12 mouse cellular contexts compared by ENCODE assay signal in the genomic region with DNA sequence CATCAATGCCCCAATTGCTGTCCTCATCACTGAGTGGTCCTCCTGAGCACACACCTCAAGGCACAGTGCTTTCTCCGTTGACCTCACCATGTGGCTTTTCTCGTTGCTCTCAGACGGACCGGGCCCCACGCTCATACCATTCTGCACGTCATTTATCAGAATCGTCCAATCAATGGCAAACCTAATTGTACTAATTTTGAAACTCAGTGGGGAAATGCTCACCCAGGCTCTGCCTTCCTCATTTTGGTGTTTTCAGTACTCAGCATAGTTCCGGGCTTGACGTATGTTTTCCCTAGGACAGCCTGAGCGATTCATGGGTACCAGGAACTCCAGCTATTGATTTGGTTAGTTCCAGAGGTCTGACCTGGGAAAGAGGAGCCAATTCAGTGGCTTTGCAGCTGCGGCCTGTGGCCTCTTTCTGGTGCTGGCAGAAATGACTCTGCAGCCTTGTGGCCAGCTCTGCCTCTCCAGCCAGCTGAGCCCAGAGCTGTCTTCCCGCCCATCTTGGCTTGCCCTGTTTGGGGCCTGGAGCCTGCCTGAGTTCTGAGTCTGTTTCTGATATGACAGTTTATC. TPM values are rescaled to one million over a fixed set of nuclear protein-coding genes. Genes with fewer than 3 reads are reported as not detected.
DNase-seq lines count a peak whose midpoint lies in the region; ATAC-seq and TF ChIP-seq lines count a peak whose summit lies in the region.
"Had no signal": no experiment of that assay in that cellular context is flagged by ENCODE, and none has a peak within 500 bp of the region (broad histone marks: within the 10 kb centered on the region; RNA-seq: fewer than 3 reads in every experiment).

No protein-coding gene starts in this region.

- peaks cover 3% of the 10 kb centered on the region; the same call in 1 of the 2 replicates for H3K4me1 ChIP-seq in cerebellum, adult 2 months (ENCODE audit: control insufficient read depth, insufficient read depth, low read length)
- peaks cover 2% of the 10 kb centered on the region; the same call in 1 of the 2 replicates for H3K4me1 ChIP-seq in spleen, adult 2 months (ENCODE audit: control insufficient read depth, insufficient read depth, insufficient read length)
- H3K4me1 ChIP-seq in forebrain, embryonic 15.5 days = 0 out of 2 replicates have a peak, but pooled peaks cover 3% of the 10 kb centered on the region

- WGBS in cerebellum, adult 2 months = 80% methylated on average over 12 of the region's 12 CpGs
- 48% methylated on average over 12 of the region's 12 CpGs for WGBS in spleen, adult 2 months
- 88% methylated on average over 12 of the region's 12 CpGs for WGBS in forebrain, embryonic 15.5 days

- DNase-seq in cerebellum, adult 11-12 months = peak; percentile 12
- DNase-seq in cerebellum, adult 2 months = no peak
- peak in 1 of 2 experiments; percentile 14 for DNase-seq in spleen, adult 2 months (ENCODE audit: low read depth in 1 of 2, low spot score in 2 of 2)
- DNase-seq in spleen, postnatal 4 days (ENCODE audit: low spot score in 2 of 2) = no peak
- DNase-seq in heart, postnatal 10 days = peak; percentile 60 to 63
- DNase-seq in ovary, postnatal 36 days (ENCODE audit: low spot score) = peak; percentile 24
- no peak for DNase-seq in embryo, embryonic 11 days

- no peaks in the 10 kb centered on the region for H3K36me3 ChIP-seq in spleen, adult 2 months (ENCODE audit: control insufficient read depth, insufficient read depth, low read length)
- no peaks in the 10 kb centered on the region for H3K36me3 ChIP-seq in forebrain, embryonic 15.5 days
- H3K36me3 ChIP-seq: limb, embryonic 15.5 days; neural tube, embryonic 13.5 days had no signal

- H3K9me3 ChIP-seq in forebrain, embryonic 15.5 days = no peaks in the 10 kb centered on the region
- H3K9me3 ChIP-seq: limb, embryonic 15.5 days; neural tube, embryonic 13.5 days had no signal

- H3K9ac ChIP-seq in forebrain, embryonic 15.5 days (replicated peaks) = no peak overlapping the region
- H3K9ac ChIP-seq: limb, embryonic 15.5 days; neural tube, embryonic 13.5 days had no signal

- TF ChIP-seq POLR2A in cerebellum, adult 2 months (IDR thresholded peaks at IDR 0.05; ENCODE audit: borderline replicate concordance, insufficient read depth, low read length) = no peak
- no peak for TF ChIP-seq POLR2A in spleen, adult 2 months (IDR thresholded peaks at IDR 0.05; ENCODE audit: low read depth, low read length)

- no peaks in the 10 kb centered on the region for H3K27me3 ChIP-seq in cerebellum, adult 2 months (ENCODE audit: control insufficient read depth, insufficient read depth, low read length)
- H3K27me3 ChIP-seq in spleen, adult 2 months (ENCODE audit: control insufficient read depth, insufficient read depth, low read length) = no peaks in the 10 kb centered on the region
- H3K27me3 ChIP-seq in forebrain, embryonic 15.5 days = no peaks in the 10 kb centered on the region
- H3K27me3 ChIP-seq: limb, embryonic 15.5 days; neural tube, embryonic 13.5 days had no signal

- no peak for ATAC-seq in forebrain, embryonic 15.5 days (replicated peaks)
- ATAC-seq: intestine, embryonic 16.5 days had no signal

- H3K27ac ChIP-seq in cerebellum, adult 2 months (ENCODE audit: insufficient read depth, low read length) = no peak overlapping the region
- H3K27ac ChIP-seq in spleen, adult 2 months (ENCODE audit: insufficient read depth, low read length) = peak overlapping the region; percentile 39; the same call in 1 of the 2 replicates
- no peak overlapping the region for H3K27ac ChIP-seq in forebrain, embryonic 15.5 days (replicated peaks)
- H3K27ac ChIP-seq: limb, embryonic 15.5 days; neural tube, embryonic 13.5 days had no signal

- H3K4me3 ChIP-seq in cerebellum, adult 2 months (replicated peaks; ENCODE audit: insufficient read depth, low read depth, low read length) = no peak overlapping the region
- no peak overlapping the region for H3K4me3 ChIP-seq in spleen, adult 2 months (ENCODE audit: extremely low read depth, insufficient read depth, insufficient read length)
- no peak overlapping the region for H3K4me3 ChIP-seq in forebrain, embryonic 15.5 days
- H3K4me3 ChIP-seq: limb, embryonic 15.5 days; neural tube, embryonic 13.5 days had no signal

- TF ChIP-seq CTCF in cerebellum, adult 2 months (IDR thresholded peaks at IDR 0.05; ENCODE audit: borderline replicate concordance, insufficient read depth, low read depth, low read length) = no peak
- TF ChIP-seq CTCF in spleen, adult 2 months (IDR thresholded peaks at IDR 0.05; ENCODE audit: extremely low read depth, insufficient read depth, insufficient read length, insufficient replicate concordance) = no peak

- intact Hi-C loops in heart, postnatal 10 days (cut with DNase I) = loop anchor here (5.0 kb wide), 1 partner anchor 290 kb away; no protein-coding TSS in a partner anchor

- H3K4me2 ChIP-seq in forebrain, embryonic 15.5 days (replicated peaks) = no peak overlapping the region
- H3K4me2 ChIP-seq: limb, embryonic 15.5 days; neural tube, embryonic 13.5 days had no signal

RNA-seq across cellular contexts. Expression of gene Jph4, which starts 30.2 kb away (rescaled TPM):
- 204 and 227 TPM in 2 replicates for polyA plus RNA-seq in cerebellum, adult 2 months (2012; rRNA removed)
- 0.33 and 0.50 TPM in 2 replicates for polyA plus RNA-seq in spleen, adult 2 months (2012; rRNA removed)
- under 1 TPM; 0.12 to 0.15 TPM for total RNA-seq in heart, postnatal 10 days (2021)
- polyA plus RNA-seq in forebrain, embryonic 15.5 days (2015; fragmentation: Nextera tagmentation; extraction: Ambion mirVana) = 37.4 and 38.3 TPM in 2 replicates
- polyA plus RNA-seq: C2C12 had no signal

RNA-seq across cellular contexts. Expression of gene Ap1g2, which starts 40.5 kb away (rescaled TPM):
- 18.6 and 19.1 TPM in 2 replicates for polyA plus RNA-seq in cerebellum, adult 2 months (2012; rRNA removed)
- 64.9 and 77.2 TPM in 2 replicates for polyA plus RNA-seq in spleen, adult 2 months (2012; rRNA removed)
- 1 to 10 TPM; 5.5 to 5.7 TPM for total RNA-seq in heart, postnatal 10 days (2021)
- polyA plus RNA-seq in forebrain, embryonic 15.5 days (2015; fragmentation: Nextera tagmentation; extraction: Ambion mirVana) = 11.4 and 13.0 TPM in 2 replicates

RNA-seq across cellular contexts. Expression of gene Thtpa, which starts 52.3 kb away (rescaled TPM):
- 12.8 and 13.8 TPM in 2 replicates for polyA plus RNA-seq in cerebellum, adult 2 months (2012; rRNA removed)
- 4.1 and 4.4 TPM in 2 replicates for polyA plus RNA-seq in spleen, adult 2 months (2012; rRNA removed)
- total RNA-seq in heart, postnatal 10 days (2021) = 10 to 100 TPM; 11.3 to 13.8 TPM
- polyA plus RNA-seq in forebrain, embryonic 15.5 days (2015; fragmentation: Nextera tagmentation; extraction: Ambion mirVana) = 52.2 and 52.3 TPM in 2 replicates

RNA-seq across cellular contexts. Expression of gene Zfhx2, which starts 54.8 kb away (rescaled TPM):
- polyA plus RNA-seq in cerebellum, adult 2 months (2012; rRNA removed) = 10.7 and 11.0 TPM in 2 replicates
- polyA plus RNA-seq in spleen, adult 2 months (2012; rRNA removed) = 4.2 and 4.5 TPM in 2 replicates
- total RNA-seq in heart, postnatal 10 days (2021) = 1 to 10 TPM; 2.2 to 3.4 TPM
- 27.4 and 30.6 TPM in 2 replicates for polyA plus RNA-seq in forebrain, embryonic 15.5 days (2015; fragmentation: Nextera tagmentation; extraction: Ambion mirVana)

Comparison
In these comparisons a context has a peak if more than half of its experiments do, and no peak if none do; other contexts are left out.
1. DNase-seq: peak in cerebellum, adult 11-12 months (single experiment), heart, postnatal 10 days (2 of 2) and ovary, postnatal 36 days (single experiment); none in cerebellum, adult 2 months (0 of 2), spleen, postnatal 4 days (0 of 2) and embryo, embryonic 11 days (single experiment).
2. RNA of gene Jph4, which starts 30.2 kb away (polyA plus RNA-seq): 204 to 227 TPM in cerebellum, adult 2 months and 37.4 to 38.3 TPM in forebrain, embryonic 15.5 days; 0.33 to 0.50 TPM in spleen, adult 2 months; every median in the first group is over 10 times any median in the second.